In the genomic region with DNA sequence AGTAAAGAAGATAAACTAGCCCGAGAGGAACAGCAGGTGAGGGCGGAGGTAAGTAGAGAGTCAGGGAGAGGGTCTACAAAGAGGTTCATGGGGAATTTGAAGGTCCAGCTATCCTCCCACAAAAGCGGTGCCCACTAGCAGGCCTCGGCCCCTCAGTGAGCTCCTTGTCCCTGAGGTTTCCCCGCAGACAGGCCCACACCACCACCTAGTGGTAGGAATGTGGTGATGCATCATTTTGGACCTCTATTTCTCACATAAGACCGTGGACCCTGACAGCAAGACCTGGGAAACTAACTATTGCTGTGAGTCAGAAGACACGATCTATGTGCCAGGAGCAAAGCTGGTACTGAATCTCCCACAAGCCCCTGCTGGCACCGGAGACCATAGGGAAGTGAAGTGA, we compare ENCODE assay signal across 9 mouse cellular contexts. TPM values are rescaled to one million over a fixed set of nuclear protein-coding genes. Genes with fewer than 3 reads are reported as not detected.
DNase-seq lines count a peak whose midpoint lies in the region; ATAC-seq and TF ChIP-seq lines count a peak whose summit lies in the region.
"Had no signal": no experiment of that assay in that cellular context is flagged by ENCODE, and none has a peak within 500 bp of the region (broad histone marks: within the 10 kb centered on the region; RNA-seq: fewer than 3 reads in every experiment).

No protein-coding gene starts in this region.

- peaks cover 17% of the 10 kb centered on the region; the same call in 1 of the 2 replicates for H3K4me1 ChIP-seq in intestine, embryonic 15.5 days (replicated peaks)
- H3K4me1 ChIP-seq in testis, adult 2 months (ENCODE audit: control insufficient read depth, insufficient read depth, low read length), result peaks cover 2% of the 10 kb centered on the region; the same call in 1 of the 2 replicates

- H3K9ac ChIP-seq in intestine, embryonic 15.5 days, result no peak overlapping the region
- H3K9ac ChIP-seq: heart, embryonic 13.5 days had no signal

- TF ChIP-seq POLR2A in testis, adult 2 months (IDR thresholded peaks at IDR 0.05; ENCODE audit: control insufficient read depth, low read depth, low read length), result no peak

- DNase-seq in 3134 (ENCODE audit: extremely low read depth, insufficient read length, low spot score), result peak; percentile 62
- peak; percentile 53 for DNase-seq in Patski (ENCODE audit: low read depth, low spot score)
- peak; percentile 89 to 91 for DNase-seq in cerebellum, postnatal 10 days
- DNase-seq in gastrocnemius, adult 18-20 months (ENCODE audit: low spot score), result peak; percentile 86
- peak; percentile 62 to 69 for DNase-seq in left cerebral cortex, postnatal 36 days (ENCODE audit: low spot score in 2 of 2)

- no peak overlapping the region for H3K4me3 ChIP-seq in intestine, embryonic 15.5 days (replicated peaks)
- H3K4me3 ChIP-seq in testis, adult 2 months (ENCODE audit: control insufficient read depth, low read depth, low read length), result no peak overlapping the region
- H3K4me3 ChIP-seq: heart, embryonic 13.5 days had no signal

- intact Hi-C loops in left cerebral cortex, postnatal 36 days (cut with DNase I), result loop anchor here (5.0 kb wide), 1 partner anchor 36 kb away; no protein-coding TSS in a partner anchor

- CTCF ChIA-PET in Patski (lab: Charles Lee), result interaction anchor here (0.6 to 2.1 kb wide), 12 partner anchors 10 to 230 kb away, joined by 3 to 22 read pairs (median 4); partner anchors contain the start of genes Sectm1a and Sectm1b

- POLR2A ChIA-PET in Patski (lab: Charles Lee), result no interaction called here

- H3K36me3 ChIP-seq in intestine, embryonic 15.5 days, result no peaks in the 10 kb centered on the region
- no peaks in the 10 kb centered on the region for H3K36me3 ChIP-seq in testis, adult 2 months (ENCODE audit: control insufficient read depth, insufficient read depth, low read length)
- H3K36me3 ChIP-seq: heart, embryonic 13.5 days had no signal

- in situ Hi-C loops in Patski (cut with MboI; ENCODE audit: low pct_unique_long_range_greater_than_20kb), result no loop called here

- peak; percentile 91 for TF ChIP-seq CTCF in Patski (IDR thresholded peaks at IDR 0.05)
- TF ChIP-seq CTCF in testis, adult 2 months (IDR thresholded peaks at IDR 0.05; ENCODE audit: control insufficient read depth, insufficient read depth, insufficient replicate concordance, low read depth, low read length), result peak; percentile 90; the same call in 1 of the 2 replicates

- H3K27me3 ChIP-seq in Patski, result peaks cover 6% of the 10 kb centered on the region
- no peaks in the 10 kb centered on the region for H3K27me3 ChIP-seq in intestine, embryonic 15.5 days (replicated peaks)
- no peaks in the 10 kb centered on the region for H3K27me3 ChIP-seq in testis, adult 2 months (ENCODE audit: control insufficient read depth, insufficient read depth, low read length)

- H3K4me2 ChIP-seq in intestine, embryonic 15.5 days (replicated peaks), result no peak overlapping the region
- H3K4me2 ChIP-seq: heart, embryonic 13.5 days had no signal

- no peak overlapping the region for H3K27ac ChIP-seq in intestine, embryonic 15.5 days
- no peak overlapping the region for H3K27ac ChIP-seq in testis, adult 2 months (ENCODE audit: control insufficient read depth, insufficient read depth, low read depth, low read length)
- H3K27ac ChIP-seq: heart, embryonic 13.5 days had no signal

- H3K9me3 ChIP-seq in intestine, embryonic 15.5 days, result no peaks in the 10 kb centered on the region
- H3K9me3 ChIP-seq: heart, embryonic 13.5 days had no signal

- WGBS in intestine, embryonic 15.5 days, result 13% methylated on average over 8 of the region's 8 CpGs

- ATAC-seq in Patski, result peak; percentile 44
- peak; percentile 37; the same call in 1 of the 2 replicates for ATAC-seq in intestine, embryonic 15.5 days
- peak; percentile 69; the same call in 1 of the 2 replicates for ATAC-seq in neutrophil, adult 5-6 weeks (ENCODE audit: extremely low read depth, insufficient number of reproducible peaks, low FRiP score, poor library complexity, severe bottlenecking)

RNA-seq across cellular contexts. Expression of gene Sectm1b, which starts 9.8 kb away (rescaled TPM):
- 1.9 TPM for polyA plus RNA-seq in Patski (2021)
- not detected for total RNA-seq in gastrocnemius, adult 18-20 months (2021)
- polyA plus RNA-seq in intestine, embryonic 15.5 days (2015; fragmentation: Nextera tagmentation; extraction: Ambion mirVana), result 0.73 and 0.93 TPM in 2 replicates
- total RNA-seq in left cerebral cortex, postnatal 36 days (2021), result not detected
- not detected in 2 replicates for total RNA-seq in neutrophil, adult 5-6 weeks (2017)
- polyA plus RNA-seq in testis, adult 2 months (2012; rRNA removed), result not detected in 2 replicates
- polyA plus RNA-seq: heart, embryonic 13.5 days had no signal

RNA-seq across cellular contexts. Expression of gene Cd7, which starts 14.3 kb away (rescaled TPM):
- polyA plus RNA-seq in Patski (2021), result not detected
- not detected for total RNA-seq in gastrocnemius, adult 18-20 months (2021)
- 5.6 and 6.1 TPM in 2 replicates for polyA plus RNA-seq in intestine, embryonic 15.5 days (2015; fragmentation: Nextera tagmentation; extraction: Ambion mirVana)
- total RNA-seq in left cerebral cortex, postnatal 36 days (2021), result 1 to 10 TPM; 2.1 TPM
- 5.6 and 6.9 TPM in 2 replicates for total RNA-seq in neutrophil, adult 5-6 weeks (2017)
- polyA plus RNA-seq in testis, adult 2 months (2012; rRNA removed), result 0.71 and 0.95 TPM in 2 replicates

RNA-seq across cellular contexts. Expression of gene Sectm1a, which starts 27.5 kb away (rescaled TPM):
- polyA plus RNA-seq in Patski (2021), result 0.13 TPM
- total RNA-seq in gastrocnemius, adult 18-20 months (2021), result under 1 TPM in 1 of 2 experiments, not detected in 1; 0.17 TPM
- polyA plus RNA-seq in intestine, embryonic 15.5 days (2015; fragmentation: Nextera tagmentation; extraction: Ambion mirVana), result 3.0 and 5.1 TPM in 2 replicates
- total RNA-seq in left cerebral cortex, postnatal 36 days (2021), result not detected
- not detected in 2 replicates for total RNA-seq in neutrophil, adult 5-6 weeks (2017)
- polyA plus RNA-seq in testis, adult 2 months (2012; rRNA removed), result 8.9 and 9.0 TPM in 2 replicates
- polyA plus RNA-seq: heart, embryonic 13.5 days had no signal
